Mouse (Mus musculus) stomach, embryonic 16.5 days (tissue): ENCODE data around the gene Zfp239. TPM values are rescaled to one million over a fixed set of nuclear protein-coding genes. Genes with fewer than 3 reads are reported as not detected.
"Not testable (repeated sequence)": the region's sequence is repeated elsewhere in the genome, so short reads cannot be mapped to it uniquely, and the experiment has no call there.

Source experiments
- ATAC-seq: fragments of 200-750 bp; cut with Nextera tagmentation; 2 replicates; pipeline ENCODE4 v1.8.0; 2017; ENCODE audit warnings: moderate number of reproducible peaks, moderate TSS enrichment; ENCODE audit not compliant: insufficient read depth, low FRiP score
- H3K27ac ChIP-seq: fragments of 300-500 bp; sonication (generic); 2 replicates; pipeline ENCODE4 v1.5.1; 2014; ENCODE audit warnings: low read length
- H3K27me3 ChIP-seq: fragments of 300-500 bp; sonication (generic); 2 replicates; pipeline ENCODE4 v1.6.1; 2014; ENCODE audit warnings: low read length, control low read depth, mixed read lengths; ENCODE audit not compliant: control insufficient read depth, insufficient read depth
- H3K36me3 ChIP-seq: fragments of 300-500 bp; sonication (generic); 2 replicates; pipeline ENCODE4 v1.6.1; 2014; ENCODE audit warnings: low read length; ENCODE audit not compliant: control insufficient read depth, insufficient read depth
- H3K4me1 ChIP-seq: fragments of 300-500 bp; sonication (generic); 2 replicates; pipeline ENCODE4 v1.6.1; 2014; ENCODE audit warnings: low read length, control low read depth, mixed read lengths; ENCODE audit not compliant: control insufficient read depth, insufficient read depth
- H3K4me2 ChIP-seq: fragments of 300-500 bp; sonication (generic); 2 replicates; pipeline ENCODE4 v1.6.1; 2014; ENCODE audit warnings: low read depth, low read length, mixed read lengths
- H3K4me3 ChIP-seq: fragments of 300-500 bp; sonication (generic); replicated peaks from 2 replicates; pipeline ENCODE4 v1.5.1; 2014; ENCODE audit warnings: mild to moderate bottlenecking, low read length
- H3K9ac ChIP-seq: fragments of 300-500 bp; sonication (generic); 2 replicates; pipeline ENCODE4 v1.6.1; 2014; ENCODE audit warnings: low read length
- H3K9me3 ChIP-seq: fragments of 300-500 bp; sonication (generic); replicated peaks from 2 replicates; pipeline ENCODE4 v1.6.1; 2016; ENCODE audit warnings: low read length, control low read depth; ENCODE audit not compliant: control insufficient read depth
- WGBS: fragments of 180-500 bp; shearing (Covaris S2); extraction: QIAGEN DNeasy Blood & Tissue Kit; methylation state at CpG from one replicate; pipeline ENCODE4 v1.1.7; 2014; 5-methylcytosine and 5-hydroxymethylcytosine counted together
- polyA plus RNA-seq: library from polyadenylated mRNA; unstranded; fragments of >200 nt; fragmentation: Nextera tagmentation; extraction: Ambion mirVana; gene quantifications from 2 replicates; pipeline ENCODE4 v1.2.1, GENCODE M21; 2015

Zfp239 gene
- polyA plus RNA-seq, 1 experiment from 2014 or later = 6.0 TPM

DNA sequence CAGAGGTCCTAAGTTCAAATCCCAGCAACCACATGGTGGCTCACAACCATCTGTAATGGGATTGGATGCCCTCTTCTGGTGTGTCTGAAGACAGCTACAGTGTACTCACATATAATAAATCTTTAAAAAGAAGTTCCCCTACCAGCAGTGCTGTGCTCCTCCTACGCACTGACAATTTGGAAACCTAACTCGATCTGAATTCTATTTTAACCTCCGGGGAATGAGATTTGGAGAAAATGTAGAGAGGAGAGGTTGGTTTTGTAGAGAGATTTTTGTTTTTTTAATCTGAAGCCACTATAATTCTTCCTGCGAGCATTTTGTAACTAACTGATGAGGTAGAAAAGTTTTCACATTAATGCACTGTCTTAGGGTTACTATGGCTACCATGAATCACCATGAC lies 15.2 kb upstream of the Zfp239 start:
- H3K4me1 ChIP-seq, H3K4me3 ChIP-seq, H3K4me2 ChIP-seq, H3K9ac ChIP-seq, H3K9me3 ChIP-seq, ATAC-seq, H3K27ac ChIP-seq, H3K27me3 ChIP-seq: not testable (repeated sequence)
- 95% methylated on average over 4 of the region's 4 CpGs for WGBS
- H3K36me3 ChIP-seq = peaks cover 40% of the 10 kb centered on the region

DNA sequence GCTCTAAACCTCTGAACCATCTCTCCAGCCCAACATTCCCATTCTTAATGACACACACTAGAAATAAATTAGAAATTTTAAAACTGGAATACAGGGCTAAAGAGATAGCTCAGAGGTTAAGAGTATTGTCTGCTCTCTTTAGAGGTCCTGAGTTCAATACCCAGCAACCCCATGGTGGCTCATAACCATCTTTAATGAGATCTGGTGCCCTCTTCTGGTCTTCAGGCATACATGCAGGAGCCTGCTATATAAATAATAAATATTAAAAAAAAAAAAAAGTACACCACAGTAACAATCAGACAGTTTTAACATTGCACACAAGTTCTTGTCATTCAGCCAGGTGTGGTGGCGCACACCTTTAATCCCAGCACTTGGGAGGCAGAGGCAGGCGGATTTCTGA lies 14.1 kb upstream of the Zfp239 start:
- no peaks in the 10 kb centered on the region for H3K9me3 ChIP-seq
- peaks cover 40% of the 10 kb centered on the region for H3K36me3 ChIP-seq

DNA sequence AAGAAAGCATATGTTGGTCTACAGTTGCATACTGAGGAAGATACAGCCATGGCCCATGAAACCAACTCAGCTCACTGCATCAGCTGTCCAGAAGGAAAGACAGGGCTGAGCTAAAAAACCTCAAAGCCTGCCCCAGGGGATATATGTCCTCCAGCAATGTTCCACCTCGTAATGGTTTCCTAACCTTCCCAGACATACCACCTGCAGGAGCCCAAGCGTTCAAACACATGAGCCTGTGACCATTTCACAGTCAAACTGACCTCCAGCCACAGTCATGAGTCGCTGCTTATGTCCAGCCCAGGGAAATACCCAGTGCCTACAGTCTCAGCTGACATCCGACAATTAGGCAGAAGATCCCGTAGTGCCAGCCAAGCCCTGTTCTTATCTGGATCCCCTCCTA lies 13.3 kb upstream of the Zfp239 start:
- 93% methylated on average over 5 of the region's 5 CpGs for WGBS
- Histone ChIP-seq H3K9ac (no peak overlapping the region), H3K36me3 (peaks cover 36% of the 10 kb centered on the region), H3K4me1 (no peaks in the 10 kb centered on the region), H3K4me2 (no peak overlapping the region), H3K4me3 (no peak overlapping the region), H3K9me3 (no peaks in the 10 kb centered on the region), H3K27me3 (no peaks in the 10 kb centered on the region), H3K27ac (no peak overlapping the region)
- no peak for ATAC-seq

More for the DNA sequence above, 14.1 kb upstream of the Zfp239 start:
- no peaks in the 10 kb centered on the region for H3K4me1 ChIP-seq
- no peaks in the 10 kb centered on the region for H3K27me3 ChIP-seq
- no peak overlapping the region for H3K9ac ChIP-seq
- no peak overlapping the region for H3K27ac ChIP-seq
- H3K4me2 ChIP-seq = no peak overlapping the region
- WGBS = 94% methylated on average over 2 of the region's 2 CpGs
- H3K4me3 ChIP-seq = no peak overlapping the region
- ATAC-seq = no peak

DNA sequence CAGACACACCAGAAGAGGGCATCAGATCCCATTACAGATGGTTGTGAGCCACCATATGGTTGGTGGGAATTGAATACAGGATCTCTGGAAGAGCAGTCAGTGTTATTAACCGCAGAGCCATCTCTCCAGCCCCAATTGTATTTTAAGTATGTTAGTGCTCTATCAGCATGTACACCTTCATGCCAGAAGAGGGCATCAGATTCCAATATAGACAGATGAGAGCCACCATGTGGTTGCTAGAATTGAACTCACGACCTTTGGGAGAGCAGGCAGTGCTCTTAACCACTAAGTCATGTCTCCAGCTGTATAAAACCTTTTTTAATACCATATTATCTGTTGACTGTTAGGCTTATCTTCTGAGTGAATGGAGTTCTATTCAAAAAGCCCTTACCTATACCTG lies 10.2 kb upstream of the Zfp239 start:
- no peak overlapping the region for H3K4me3 ChIP-seq
- no peaks in the 10 kb centered on the region for H3K4me1 ChIP-seq
- H3K4me2 ChIP-seq = no peak overlapping the region
- H3K36me3 ChIP-seq = peaks cover 13% of the 10 kb centered on the region
- 63% methylated on average over 2 of the region's 2 CpGs for WGBS
- H3K9ac ChIP-seq = no peak overlapping the region
- no peaks in the 10 kb centered on the region for H3K9me3 ChIP-seq
- no peak for ATAC-seq
- H3K27ac ChIP-seq = no peak overlapping the region
- H3K27me3 ChIP-seq = no peaks in the 10 kb centered on the region

DNA sequence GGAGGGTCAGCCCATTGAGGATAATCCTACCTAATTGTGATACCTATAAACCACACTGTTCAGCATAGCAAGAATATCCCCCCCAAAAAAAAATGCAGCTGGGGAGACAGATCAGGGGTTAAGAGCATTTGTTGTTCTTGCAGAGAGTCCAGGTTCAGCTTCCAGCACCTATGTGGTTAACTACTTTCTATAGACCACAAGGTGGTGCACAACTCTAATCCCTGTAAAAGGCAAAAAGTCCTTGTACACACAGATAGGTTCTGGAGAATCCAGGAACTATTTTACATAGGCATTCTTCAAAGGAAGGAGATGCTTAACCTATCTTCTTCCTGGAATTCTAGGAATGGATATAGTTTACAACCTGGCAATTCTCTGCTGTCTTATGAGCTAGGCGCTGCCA lies 3.9 kb upstream of the Zfp239 start:
- H3K9me3 ChIP-seq = no peaks in the 10 kb centered on the region
- H3K4me3 ChIP-seq = no peak overlapping the region
- no peak overlapping the region for H3K27ac ChIP-seq
- no peaks in the 10 kb centered on the region for H3K27me3 ChIP-seq
- no peak for ATAC-seq
- H3K4me2 ChIP-seq = no peak overlapping the region
- 73% methylated on average over 1 of the region's 1 CpGs for WGBS
- no peaks in the 10 kb centered on the region for H3K4me1 ChIP-seq
- no peak overlapping the region for H3K9ac ChIP-seq
- no peaks in the 10 kb centered on the region for H3K36me3 ChIP-seq

DNA sequence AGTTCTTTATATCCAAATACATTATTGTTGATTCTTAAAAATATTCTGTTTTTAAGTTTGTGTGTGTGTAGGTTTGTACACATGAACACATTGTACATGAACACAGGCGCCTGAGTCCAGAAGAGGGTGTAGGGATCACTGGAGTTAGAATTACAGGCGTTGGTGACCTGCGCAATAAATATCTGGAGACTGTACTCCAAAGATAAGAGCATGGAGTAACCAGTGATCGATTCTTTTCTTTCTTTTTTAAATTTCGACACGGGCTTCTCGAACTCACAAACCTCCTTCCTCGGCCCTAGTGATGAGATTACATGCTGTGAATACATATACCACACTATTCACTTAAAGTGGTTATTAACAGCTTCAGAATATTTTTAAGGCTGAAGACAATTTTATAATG lies 565 bp downstream of the Zfp239 start:
- H3K4me2 ChIP-seq = peak overlapping the region; percentile 84
- no peak overlapping the region for H3K27ac ChIP-seq
- H3K9me3 ChIP-seq = no peaks in the 10 kb centered on the region
- no peaks in the 10 kb centered on the region for H3K36me3 ChIP-seq
- H3K27me3 ChIP-seq = no peaks in the 10 kb centered on the region
- WGBS = 74% methylated on average over 8 of the region's 8 CpGs
- H3K4me3 ChIP-seq = peak overlapping the region; percentile 59; the same call in 1 of the 2 replicates
- ATAC-seq = no peak
- no peak overlapping the region; the same call in 1 of the 2 replicates for H3K9ac ChIP-seq
- peaks cover 7% of the 10 kb centered on the region for H3K4me1 ChIP-seq

DNA sequence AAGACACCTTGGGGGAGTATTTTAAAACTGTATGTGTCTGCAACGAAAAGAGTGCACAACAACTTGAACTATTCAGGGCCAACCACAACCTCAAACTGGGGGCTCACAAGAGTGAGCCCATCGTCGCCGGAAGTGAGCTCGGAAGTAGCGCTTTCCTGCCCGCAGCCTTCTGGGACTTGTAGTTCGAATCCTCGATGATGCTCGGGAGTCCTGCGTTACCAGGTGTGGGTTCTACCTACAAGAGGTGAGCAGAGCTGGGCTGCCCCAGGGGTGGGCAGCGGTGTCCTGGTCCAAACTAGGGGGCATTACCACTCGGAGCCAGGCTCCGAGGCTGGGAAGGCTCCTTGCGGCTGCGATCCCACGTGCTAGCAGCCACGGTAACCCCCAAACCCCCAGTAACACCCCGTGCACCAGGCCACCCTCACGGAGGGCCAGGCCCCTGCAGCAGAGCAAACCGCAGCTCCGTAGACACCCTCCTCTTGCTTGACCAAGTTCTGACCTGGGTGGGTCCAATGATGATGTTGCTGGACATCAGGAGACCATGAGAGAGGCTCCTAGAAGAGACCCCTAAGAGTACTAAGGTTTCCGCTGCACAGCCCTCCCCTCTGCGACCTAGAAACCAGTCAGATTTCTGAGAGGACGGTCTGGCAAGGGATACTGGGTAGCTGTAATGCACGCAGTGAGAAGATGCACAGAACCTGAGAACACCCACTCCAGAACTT lies 1.2 kb downstream of the Zfp239 start:
- Histone ChIP-seq H3K9me3 (no peaks in the 10 kb centered on the region), H3K4me1 (peaks cover 7% of the 10 kb centered on the region), H3K4me3 (peak overlapping the region; percentile 59), H3K4me2 (peak overlapping the region; percentile 84), H3K9ac (peak overlapping the region; percentile 72), H3K27me3 (no peaks in the 10 kb centered on the region), H3K36me3 (no peaks in the 10 kb centered on the region), H3K27ac (no peak overlapping the region)
- 2% methylated on average over 26 of the region's 26 CpGs for WGBS
- ATAC-seq = peak; percentile 80

DNA sequence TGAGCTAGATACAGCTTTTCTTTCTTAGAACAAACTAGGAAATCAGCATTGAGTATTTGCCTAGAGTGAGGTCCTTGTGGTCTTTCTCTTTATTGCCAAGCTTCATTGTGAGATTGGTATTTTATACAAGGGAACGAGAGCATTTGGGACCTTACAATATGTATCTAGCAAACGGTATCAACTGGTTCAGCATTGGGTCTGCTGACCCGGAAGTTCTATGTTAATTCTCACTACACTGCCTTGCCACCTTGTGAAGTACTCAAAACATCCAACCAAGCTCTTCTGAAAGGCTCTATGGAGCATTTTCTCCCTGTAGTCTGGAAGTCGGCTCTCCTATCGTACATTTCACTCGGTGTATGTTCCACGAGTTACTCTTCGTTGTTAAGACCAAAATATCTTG lies 1.9 kb downstream of the Zfp239 start:
- Histone ChIP-seq H3K4me1 (peaks cover 7% of the 10 kb centered on the region), H3K4me3 (peak overlapping the region; percentile 59), H3K27ac (no peak overlapping the region), H3K36me3 (no peaks in the 10 kb centered on the region), H3K9me3 (no peaks in the 10 kb centered on the region), H3K9ac (0 out of 2 replicates have a peak overlapping the region, but pooled peaks have one; percentile 72), H3K4me2 (peak overlapping the region; percentile 84), H3K27me3 (no peaks in the 10 kb centered on the region)
- no peak for ATAC-seq
- 92% methylated on average over 8 of the region's 8 CpGs for WGBS

DNA sequence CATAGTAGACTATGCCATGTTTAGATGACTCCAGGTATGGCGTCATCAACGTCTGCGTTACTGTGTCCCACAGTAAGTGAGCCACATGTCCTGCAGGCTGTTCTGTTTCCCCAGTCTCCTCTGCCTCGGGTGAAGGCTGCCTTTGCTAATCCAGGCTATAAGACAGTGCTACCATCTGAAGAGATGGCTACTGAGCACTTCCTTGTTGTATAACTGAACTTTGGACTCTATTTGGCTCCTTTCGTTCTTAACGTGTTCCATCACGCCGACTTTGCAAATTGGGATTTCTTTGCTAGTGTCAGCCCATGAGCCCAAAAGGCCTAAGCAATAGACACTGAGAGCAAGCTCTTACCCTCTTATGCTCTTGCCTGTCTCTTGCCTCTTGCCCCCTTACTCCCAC lies 6.3 kb downstream of the Zfp239 start:
- peaks cover 7% of the 10 kb centered on the region for H3K4me1 ChIP-seq
- H3K4me2 ChIP-seq = no peak overlapping the region
- no peak overlapping the region for H3K4me3 ChIP-seq
- no peaks in the 10 kb centered on the region for H3K36me3 ChIP-seq
- H3K9me3 ChIP-seq = no peaks in the 10 kb centered on the region
- 86% methylated on average over 8 of the region's 8 CpGs for WGBS
- H3K27ac ChIP-seq = no peak overlapping the region
- H3K9ac ChIP-seq = no peak overlapping the region
- no peak for ATAC-seq
- H3K27me3 ChIP-seq = no peaks in the 10 kb centered on the region; the same call in 1 of the 2 replicates
